ENCODE assay signal across 17 mouse cellular contexts in genomic region chr5:15039984-15040383, GRCm38 (mm10). TPM values are rescaled to one million over a fixed set of nuclear protein-coding genes. Genes with fewer than 3 reads are reported as not detected.
DNase-seq lines count a peak whose midpoint lies in the region; ATAC-seq and TF ChIP-seq lines count a peak whose summit lies in the region.
"Not testable (repeated sequence)": the region's sequence is repeated elsewhere in the genome, so short reads cannot be mapped to it uniquely, and the experiment has no call there.
"Had no signal": no experiment of that assay in that cellular context is flagged by ENCODE, and none has a peak within 500 bp of the region (broad histone marks: within the 10 kb centered on the region; RNA-seq: fewer than 3 reads in every experiment).

No protein-coding gene starts in this region.

- H3K4me2 ChIP-seq in embryonic facial prominence, embryonic 12.5 days (replicated peaks); forebrain, postnatal 0 days (ENCODE audit: low read depth); hindbrain, embryonic 12.5 days (replicated peaks); kidney, embryonic 14.5 days (replicated peaks; ENCODE audit: low read depth, low read length); liver, embryonic 11.5 days; lung, postnatal 0 days (replicated peaks; ENCODE audit: low read depth, low read length); neural tube, embryonic 12.5 days (replicated peaks): not testable (repeated sequence)

- H3K27ac ChIP-seq in embryonic facial prominence, embryonic 12.5 days; forebrain, postnatal 0 days (ENCODE audit: low read depth, low read length); hindbrain, embryonic 12.5 days; kidney, embryonic 14.5 days (ENCODE audit: low read depth, low read length); liver, embryonic 11.5 days (ENCODE audit: low read depth, low read length); lung, postnatal 0 days (ENCODE audit: low read length); neural tube, embryonic 12.5 days: not testable (repeated sequence)

- 81% methylated on average over 4 of the region's 4 CpGs for WGBS in embryonic facial prominence, embryonic 12.5 days
- 87% methylated on average over 4 of the region's 4 CpGs for WGBS in forebrain, postnatal 0 days
- 80% methylated on average over 4 of the region's 4 CpGs for WGBS in hindbrain, embryonic 12.5 days
- 82% methylated on average over 4 of the region's 4 CpGs for WGBS in kidney, embryonic 14.5 days
- WGBS in liver, embryonic 11.5 days = 75% methylated on average over 4 of the region's 4 CpGs
- 81% methylated on average over 4 of the region's 4 CpGs for WGBS in lung, postnatal 0 days
- 80% methylated on average over 4 of the region's 4 CpGs for WGBS in neural tube, embryonic 12.5 days

- H3K27me3 ChIP-seq in embryonic facial prominence, embryonic 12.5 days; forebrain, postnatal 0 days (ENCODE audit: insufficient read depth, low read length); hindbrain, embryonic 12.5 days; kidney, embryonic 14.5 days (ENCODE audit: control insufficient read depth, insufficient read depth, low read length); liver, embryonic 11.5 days (replicated peaks; ENCODE audit: control insufficient read depth, insufficient read depth, low read length); lung, postnatal 0 days (replicated peaks; ENCODE audit: insufficient read depth, low read length); neural tube, embryonic 12.5 days (replicated peaks): not testable (repeated sequence)

- TF ChIP-seq CTCF in forebrain, postnatal 0 days (IDR thresholded peaks at IDR 0.05; ENCODE audit: low read depth); lung, postnatal 0 days (IDR thresholded peaks at IDR 0.05): not testable (repeated sequence)

- H3K4me1 ChIP-seq in embryonic facial prominence, embryonic 12.5 days; forebrain, postnatal 0 days (ENCODE audit: insufficient read depth); hindbrain, embryonic 12.5 days; kidney, embryonic 14.5 days (ENCODE audit: control insufficient read depth, insufficient read depth, low read length); liver, embryonic 11.5 days (replicated peaks; ENCODE audit: control insufficient read depth, insufficient read depth, low read length); lung, postnatal 0 days (ENCODE audit: insufficient read depth, low read depth, low read length); neural tube, embryonic 12.5 days: not testable (repeated sequence)

- H3K9me3 ChIP-seq in embryonic facial prominence, embryonic 12.5 days; kidney, embryonic 14.5 days (ENCODE audit: control insufficient read depth, low read length); liver, embryonic 11.5 days (ENCODE audit: control insufficient read depth, low read length); lung, postnatal 0 days (ENCODE audit: low read length): not testable (repeated sequence)
- peaks cover 13% of the 10 kb centered on the region for H3K9me3 ChIP-seq in forebrain, postnatal 0 days (ENCODE audit: low read length)
- H3K9me3 ChIP-seq in hindbrain, embryonic 12.5 days (replicated peaks) = peaks cover 29% of the 10 kb centered on the region
- H3K9me3 ChIP-seq in neural tube, embryonic 12.5 days = peaks cover 29% of the 10 kb centered on the region

- not testable (repeated sequence) for DNase-seq in forebrain, postnatal 0 days; liver, embryonic 11.5 days (ENCODE audit: low spot score)
- peak; percentile 52 for DNase-seq in lung, postnatal 0 days (ENCODE audit: low spot score)

- H3K9ac ChIP-seq in embryonic facial prominence, embryonic 12.5 days; forebrain, postnatal 0 days; hindbrain, embryonic 12.5 days; kidney, embryonic 14.5 days (ENCODE audit: low read depth, low read length); liver, embryonic 11.5 days (ENCODE audit: low read depth, low read length); lung, postnatal 0 days (replicated peaks; ENCODE audit: low read depth); neural tube, embryonic 12.5 days: not testable (repeated sequence)

- peak; percentile 93 for ATAC-seq in embryonic facial prominence, embryonic 12.5 days (ENCODE audit: insufficient number of reproducible peaks, insufficient read depth, low FRiP score, low TSS enrichment)
- ATAC-seq in forebrain, postnatal 0 days = peak; percentile 66
- peak; percentile 93 for ATAC-seq in hindbrain, embryonic 12.5 days (ENCODE audit: low FRiP score)
- peak; percentile 89 for ATAC-seq in kidney, embryonic 14.5 days (ENCODE audit: low FRiP score, low TSS enrichment)
- peak; percentile 85 for ATAC-seq in liver, embryonic 11.5 days (replicated peaks; ENCODE audit: low FRiP score)
- ATAC-seq in lung, postnatal 0 days = peak; percentile 76
- ATAC-seq in neural tube, embryonic 12.5 days (ENCODE audit: low FRiP score, low read depth) = peak; percentile 89

- H3K4me3 ChIP-seq in embryonic facial prominence, embryonic 12.5 days; forebrain, postnatal 0 days (ENCODE audit: low read depth, low read length); hindbrain, embryonic 12.5 days; kidney, embryonic 14.5 days (ENCODE audit: low read length); liver, embryonic 11.5 days (ENCODE audit: low read depth, low read length); lung, postnatal 0 days (ENCODE audit: low read depth, low read length); neural tube, embryonic 12.5 days: not testable (repeated sequence)

- TF ChIP-seq EP300 in lung, postnatal 0 days (IDR thresholded peaks at IDR 0.05) = not testable (repeated sequence)

- not testable (repeated sequence) for H3K36me3 ChIP-seq in embryonic facial prominence, embryonic 12.5 days; forebrain, postnatal 0 days (ENCODE audit: insufficient read depth); hindbrain, embryonic 12.5 days; kidney, embryonic 14.5 days (ENCODE audit: control insufficient read depth, insufficient read depth, low read length); liver, embryonic 11.5 days (ENCODE audit: control insufficient read depth, insufficient read depth, low read length); lung, postnatal 0 days (ENCODE audit: insufficient read depth, low read length); neural tube, embryonic 12.5 days

RNA-seq across cellular contexts. Expression of gene Gm17019, which starts 7.2 kb away (rescaled TPM):
- polyA plus RNA-seq in embryonic facial prominence, embryonic 12.5 days (2016; fragmentation: Nextera tagmentation; extraction: Ambion mirVana) = not detected in 2 replicates
- not detected in 2 replicates for total RNA-seq in forebrain, postnatal 0 days (2014; rRNA removed)
- polyA plus RNA-seq in forebrain, postnatal 0 days (2015; fragmentation: Nextera tagmentation; extraction: Ambion mirVana) = not detected in 2 replicates
- polyA plus RNA-seq in hindbrain, embryonic 12.5 days (2016; fragmentation: Nextera tagmentation; extraction: Ambion mirVana) = not detected in 2 replicates
- polyA plus RNA-seq in kidney, embryonic 14.5 days (2014; fragmentation: Nextera tagmentation; extraction: Ambion mirVana) = not detected in 2 replicates
- not detected in 2 replicates for polyA plus RNA-seq in liver, embryonic 11.5 days (2014; fragmentation: Nextera tagmentation; extraction: Ambion mirVana)
- polyA plus RNA-seq in lung, postnatal 0 days (2015; fragmentation: Nextera tagmentation; extraction: Ambion mirVana) = not detected in 2 replicates
- polyA plus RNA-seq in neural tube, embryonic 12.5 days (2016; fragmentation: Nextera tagmentation; extraction: Ambion mirVana) = not detected in 2 replicates
- total RNA-seq: CH12.LX; gastrocnemius, postnatal 4 days; heart, postnatal 25 days; layer of hippocampus, adult 18-20 months; left cerebral cortex, adult 18-20 months; liver, adult 2 months; megakaryocyte progenitor cell, adult 5-6 weeks had no signal
- polyA plus RNA-seq: kidney, adult 2 months; liver, adult 2 months; myocyte; Patski had no signal
